Mouse (Mus musculus): ENCODE data around the gene Lgr6. TPM values are rescaled to one million over a fixed set of nuclear protein-coding genes. Genes with fewer than 3 reads are reported as not detected.

Lgr6 gene
- 0.12 TPM for polyA plus RNA-seq (2017; shearing (Covaris generic))

DNA sequence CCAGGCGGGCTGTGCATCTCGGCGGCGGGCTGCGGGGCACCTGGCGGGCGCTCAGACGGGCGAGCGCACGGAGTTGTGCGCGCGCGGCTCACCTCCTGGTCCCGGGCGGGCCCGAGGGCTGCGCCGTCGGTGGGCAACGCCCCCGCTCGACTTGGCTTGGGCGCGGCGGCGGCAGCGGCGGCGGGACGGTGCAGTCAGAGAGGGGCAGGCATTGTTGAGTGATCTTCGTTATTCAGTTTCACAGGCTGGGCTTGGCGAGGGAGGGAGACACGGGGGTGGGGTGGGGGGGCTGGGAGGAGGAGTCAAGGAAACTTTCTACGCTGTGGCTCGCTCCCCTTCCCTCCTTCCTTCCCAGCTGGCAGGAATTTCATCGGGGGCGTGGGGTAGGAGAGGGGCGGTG, at the start of gene Lgr6:
Lgr6 (minus strand) TSS at position 153 of the 400 bp plus-strand sequence.

GRCm38 (mm10) chr1:135146077-135146945, 41.2 kb upstream of the Lgr6 start, which contains the start of gene Arl8a:
Arl8a (plus strand) TSS chr1:135146824.

DNA sequence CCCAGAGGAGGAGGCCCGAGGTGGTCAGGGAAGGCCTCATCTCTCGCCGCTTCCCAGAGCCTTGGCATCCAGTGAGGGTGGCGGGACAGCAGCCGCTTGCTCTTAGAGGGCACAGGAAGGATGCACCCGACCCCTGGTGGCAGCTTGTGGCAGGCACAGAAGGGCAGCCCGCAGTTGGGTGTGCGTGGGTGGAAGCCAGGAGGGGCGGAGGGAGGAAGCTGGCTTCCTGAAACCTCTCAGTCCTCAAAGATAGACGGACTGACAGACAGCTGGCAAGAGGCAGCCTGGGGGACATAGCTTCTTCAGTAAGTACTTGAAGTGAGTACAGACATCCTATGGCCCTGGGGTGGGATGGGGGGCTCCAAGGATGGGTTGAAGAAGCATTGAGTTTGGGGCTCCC, 27.4 kb upstream of the Lgr6 start, which contains the start of gene Ptpn7:
Ptpn7 (plus strand) TSS at position 228 of the 400 bp plus-strand sequence.

GRCm38 (mm10) chr1:134962053-134962803, 142.8 kb downstream of the Lgr6 start, which contains the start of gene Ube2t:
Ube2t (plus strand) TSS chr1:134962565.

DNA sequence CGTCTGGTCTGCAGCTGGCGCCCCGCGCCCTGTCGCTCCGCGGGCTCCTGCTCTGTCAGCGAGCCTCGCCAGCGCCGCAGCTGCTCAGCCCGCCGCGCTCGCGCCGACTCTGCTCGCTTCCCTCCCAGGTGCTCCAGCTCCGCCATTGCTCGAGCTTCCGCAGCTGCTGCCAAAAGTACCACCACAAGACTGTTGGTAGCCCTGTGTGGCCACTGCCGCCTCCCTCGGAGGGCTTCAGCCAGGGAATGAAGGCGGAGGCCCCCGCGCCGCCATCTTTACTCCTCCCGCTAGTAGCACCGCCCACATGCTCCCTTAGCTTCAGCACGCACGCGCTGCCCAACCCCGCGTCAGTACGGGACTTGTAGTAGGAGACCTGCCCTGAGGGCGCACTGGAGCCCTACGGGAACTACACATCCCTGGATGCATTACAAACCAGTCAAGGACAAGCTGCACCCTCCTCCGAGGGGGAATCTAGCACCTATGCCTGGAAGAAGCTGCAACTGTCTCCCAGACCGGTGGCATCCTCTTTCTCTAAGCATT, 149.4 kb downstream of the Lgr6 start, which contains the start of gene Ppp1r12b:
Ppp1r12b (minus strand) TSS at position 306 of the 540 bp plus-strand sequence.

Other genes with a start within 250 kb of the Lgr6 start
- gene Ppp1r12b, start 149.3 kb downstream of the Lgr6 start, polyA plus RNA-seq (2017; shearing (Covaris generic)) = 9.8 TPM
- 7.4 TPM for gene Ube2t, start 142.7 kb downstream of the Lgr6 start, polyA plus RNA-seq (2017; shearing (Covaris generic))
- 227 TPM for gene Ptpn7, start 27.4 kb upstream of the Lgr6 start, polyA plus RNA-seq (2017; shearing (Covaris generic))
- gene Arl8a, start 41.5 kb upstream of the Lgr6 start, polyA plus RNA-seq (2017; shearing (Covaris generic)) = 71.2 TPM
- gene Gpr37l1, start 62.4 kb upstream of the Lgr6 start, polyA plus RNA-seq (2017; shearing (Covaris generic)) = 0.11 TPM
- not detected for gene Elf3, start 153.3 kb upstream of the Lgr6 start, polyA plus RNA-seq (2017; shearing (Covaris generic))
- 92.4 TPM for gene Rnpep, start 178.8 kb upstream of the Lgr6 start, polyA plus RNA-seq (2017; shearing (Covaris generic))
- gene Timm17a, start 208.5 kb upstream of the Lgr6 start, polyA plus RNA-seq (2017; shearing (Covaris generic)) = 117 TPM
- gene Lmod1, start 219.5 kb upstream of the Lgr6 start, polyA plus RNA-seq (2017; shearing (Covaris generic)) = not detected